Mouse (Mus musculus): ENCODE results near the gene Ctdspl.

Gene Ctdspl

GRCm38 (mm10) chr9:119053964-119054576 lies 127.8 kb downstream of the Ctdspl start:
- DNase-seq (ENCODE audit: extremely low spot score, low spot score), result no peak

- no peak for DNase-seq (ENCODE audit: extremely low spot score, low spot score)
These were observed 129.1 kb downstream of the Ctdspl start for GRCm38 (mm10) chr9:119055336-119055735.

- no peak for DNase-seq (ENCODE audit: extremely low spot score, low spot score)
These were observed 132.0 kb downstream of the Ctdspl start for GRCm38 (mm10) chr9:119058245-119058644.

- no peak for DNase-seq (ENCODE audit: extremely low spot score, low spot score)
These were observed 134.4 kb downstream of the Ctdspl start for GRCm38 (mm10) chr9:119060701-119061100.

- no peak for DNase-seq (ENCODE audit: extremely low spot score, low spot score)
These were observed 136.9 kb downstream of the Ctdspl start for GRCm38 (mm10) chr9:119063036-119063644.

- no peak for DNase-seq (ENCODE audit: extremely low spot score, low spot score)
These were observed 138.0 kb downstream of the Ctdspl start for GRCm38 (mm10) chr9:119064296-119064695.

- peak; percentile 81 for DNase-seq (ENCODE audit: extremely low spot score, low spot score)
These were observed 141.3 kb downstream of the Ctdspl start for GRCm38 (mm10) chr9:119067601-119068000.

GRCm38 (mm10) chr9:119068266-119068665 lies 142.0 kb downstream of the Ctdspl start:
- DNase-seq (ENCODE audit: extremely low spot score, low spot score), result no peak

GRCm38 (mm10) chr9:119070173-119070825 lies 144.0 kb downstream of the Ctdspl start:
- DNase-seq (ENCODE audit: extremely low spot score, low spot score), result no peak

- DNase-seq (ENCODE audit: extremely low spot score, low spot score), result no peak
These were observed 145.5 kb downstream of the Ctdspl start for GRCm38 (mm10) chr9:119071786-119072185.

- DNase-seq (ENCODE audit: extremely low spot score, low spot score), result no peak
These were observed 147.1 kb downstream of the Ctdspl start for GRCm38 (mm10) chr9:119073184-119073895.

- DNase-seq (ENCODE audit: extremely low spot score, low spot score), result no peak
These were observed 149.4 kb downstream of the Ctdspl start for GRCm38 (mm10) chr9:119075685-119076084.

- DNase-seq (ENCODE audit: extremely low spot score, low spot score), result no peak
These were observed 153.9 kb downstream of the Ctdspl start for GRCm38 (mm10) chr9:119080040-119080675.

GRCm38 (mm10) chr9:119082039-119082438 lies 155.8 kb downstream of the Ctdspl start:
- DNase-seq (ENCODE audit: extremely low spot score, low spot score), result peak; percentile 51

GRCm38 (mm10) chr9:119082656-119083430 lies 156.6 kb downstream of the Ctdspl start:
- DNase-seq (ENCODE audit: extremely low spot score, low spot score), result no peak

- no peak for DNase-seq (ENCODE audit: extremely low spot score, low spot score)
These were observed 157.7 kb downstream of the Ctdspl start for GRCm38 (mm10) chr9:119083966-119084365.

GRCm38 (mm10) chr9:119086451-119086850 lies 160.2 kb downstream of the Ctdspl start:
- DNase-seq (ENCODE audit: extremely low spot score, low spot score), result no peak

GRCm38 (mm10) chr9:119087309-119087708 lies 161.1 kb downstream of the Ctdspl start:
- no peak for DNase-seq (ENCODE audit: extremely low spot score, low spot score)

GRCm38 (mm10) chr9:119088148-119088801 lies 162.0 kb downstream of the Ctdspl start:
- peak; percentile 83 for DNase-seq (ENCODE audit: extremely low spot score, low spot score)

GRCm38 (mm10) chr9:119089437-119089836 lies 163.2 kb downstream of the Ctdspl start:
- DNase-seq (ENCODE audit: extremely low spot score, low spot score), result no peak

All from neural tube, embryonic 10.5 days (tissue).